Mouse (Mus musculus) embryonic facial prominence, embryonic 10.5 days (tissue): ENCODE measurements around the gene Lrrc36. TPM values are rescaled to one million over a fixed set of nuclear protein-coding genes. Genes with fewer than 3 reads are reported as not detected.
A peak's percentile ranks its signal among the peaks of the same experiment; 100 is the strongest.

Source experiments
- DNase-seq: peaks from one replicate; pipeline ENCODE4 v3.0.0-alpha.2; 2017; ENCODE audit warnings: low spot score
- H3K27ac ChIP-seq: fragments of 300-500 bp; sonication (generic); replicated peaks from 2 replicates; pipeline ENCODE4 v1.5.1; 2016; ENCODE audit warnings: mild to moderate bottlenecking
- H3K27me3 ChIP-seq: fragments of 300-500 bp; sonication (generic); replicated peaks from 2 replicates; pipeline ENCODE4 v1.6.1; 2016; ENCODE audit warnings: low read depth, mild to moderate bottlenecking; ENCODE audit not compliant: poor library complexity, severe bottlenecking
- H3K36me3 ChIP-seq: fragments of 300-500 bp; sonication (generic); replicated peaks from 2 replicates; pipeline ENCODE4 v1.6.1; 2016; ENCODE audit warnings: mild to moderate bottlenecking, moderate library complexity
- H3K4me1 ChIP-seq: fragments of 300-500 bp; sonication (generic); 2 replicates; pipeline ENCODE4 v1.6.1; 2016
- H3K4me3 ChIP-seq: fragments of 300-500 bp; sonication (generic); 2 replicates; pipeline ENCODE4 v1.5.1; 2016; ENCODE audit warnings: mild to moderate bottlenecking, moderate library complexity
- H3K9me3 ChIP-seq: fragments of 300-500 bp; sonication (generic); 2 replicates; pipeline ENCODE4 v1.6.1; 2016; ENCODE audit warnings: mild to moderate bottlenecking
- WGBS: fragments of 180-500 bp; shearing (Covaris S2); methylation state at CpG from one replicate; pipeline ENCODE4 v1.1.7; 2016; 5-methylcytosine and 5-hydroxymethylcytosine counted together
- polyA plus RNA-seq: library from polyadenylated mRNA; unstranded; fragments of >200 nt; fragmentation: Nextera tagmentation; extraction: Ambion mirVana; gene quantifications from 2 replicates; pipeline ENCODE4 v1.2.1, GENCODE M21; 2016

The Lrrc36 gene
- polyA plus RNA-seq, 1 experiment from 2014 or later: 0.29 TPM

GRCm38 (mm10) chr8:105400016-105400415, 13.4 kb upstream of the Lrrc36 start:
- H3K27ac ChIP-seq: no peak overlapping the region
- no peaks in the 10 kb centered on the region for H3K27me3 ChIP-seq
- H3K9me3 ChIP-seq: 0 out of 2 replicates have a peak, but pooled peaks cover 3% of the 10 kb centered on the region
- WGBS: 89% methylated on average over 5 of the region's 5 CpGs
- H3K4me1 ChIP-seq: no peaks in the 10 kb centered on the region
- DNase-seq: no peak
- no peaks in the 10 kb centered on the region for H3K36me3 ChIP-seq
- no peak overlapping the region for H3K4me3 ChIP-seq

GRCm38 (mm10) chr8:105403467-105403866, 9.9 kb upstream of the Lrrc36 start:
- DNase-seq: no peak
- H3K27me3 ChIP-seq: no peaks in the 10 kb centered on the region
- H3K9me3 ChIP-seq: 0 out of 2 replicates have a peak, but pooled peaks cover 3% of the 10 kb centered on the region
- no peaks in the 10 kb centered on the region for H3K4me1 ChIP-seq
- H3K36me3 ChIP-seq: no peaks in the 10 kb centered on the region
- no peak overlapping the region for H3K27ac ChIP-seq
- 92% methylated on average over 8 of the region's 8 CpGs for WGBS
- no peak overlapping the region for H3K4me3 ChIP-seq

DNA sequence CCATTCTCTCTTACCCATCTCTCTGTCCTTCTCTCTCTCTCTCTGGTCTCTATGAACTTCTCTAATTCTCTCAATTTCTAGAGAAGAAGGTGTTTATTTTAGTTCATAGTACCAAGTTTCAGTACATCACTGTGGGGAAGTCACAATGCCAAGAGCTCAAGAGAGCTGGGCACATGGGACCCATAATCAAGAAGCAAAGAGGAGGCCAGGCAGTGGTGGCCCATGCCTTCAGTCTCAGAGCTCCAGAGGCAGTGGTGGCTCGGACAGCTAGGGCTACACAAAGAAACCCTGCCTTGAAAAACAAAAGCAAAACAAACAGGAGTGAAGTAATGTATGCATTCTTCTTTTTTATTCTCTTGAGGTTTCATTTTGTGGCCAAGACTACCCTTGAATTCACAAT, 8.9 kb upstream of the Lrrc36 start:
- no peak for DNase-seq
- H3K4me1 ChIP-seq: no peaks in the 10 kb centered on the region
- H3K36me3 ChIP-seq: no peaks in the 10 kb centered on the region
- 0 out of 2 replicates have a peak, but pooled peaks cover 3% of the 10 kb centered on the region for H3K9me3 ChIP-seq
- WGBS: 76% methylated on average over 1 of the region's 1 CpGs
- H3K27me3 ChIP-seq: no peaks in the 10 kb centered on the region
- no peak overlapping the region for H3K27ac ChIP-seq
- no peak overlapping the region for H3K4me3 ChIP-seq

- Histone ChIP-seq H3K4me1 (no peaks in the 10 kb centered on the region), H3K27me3 (no peaks in the 10 kb centered on the region; the same call in 1 of the 2 replicates), H3K9me3 (no peaks in the 10 kb centered on the region), H3K4me3 (no peak overlapping the region), H3K36me3 (no peaks in the 10 kb centered on the region), H3K27ac (no peak overlapping the region)
- 83% methylated on average over 10 of the region's 10 CpGs for WGBS
- no peak for DNase-seq
Observed at GRCm38 (mm10) chr8:105406416-105406815, 7.0 kb upstream of the Lrrc36 start.

DNA sequence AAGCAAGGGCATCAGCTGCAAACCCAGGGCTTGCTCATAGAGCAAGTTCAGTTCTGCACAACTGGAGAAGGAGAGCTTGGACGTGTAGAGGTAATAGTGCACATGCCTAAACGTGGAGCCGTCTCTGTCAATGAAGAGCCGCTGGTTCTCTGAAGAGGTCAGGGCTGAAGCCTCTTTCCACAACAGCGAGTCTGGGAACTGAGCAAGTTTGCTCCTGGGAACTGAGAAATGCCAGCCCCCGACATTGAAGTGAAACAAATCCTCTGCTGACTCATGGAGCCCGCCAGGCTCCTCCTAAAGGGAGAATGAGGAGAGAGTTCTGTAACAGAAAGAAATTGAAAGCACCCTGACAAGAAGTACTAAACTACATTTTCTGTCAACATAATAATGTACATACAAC, 5.0 kb upstream of the Lrrc36 start:
- H3K4me1 ChIP-seq: peaks cover 3% of the 10 kb centered on the region
- no peak overlapping the region for H3K27ac ChIP-seq
- WGBS: 67% methylated on average over 7 of the region's 7 CpGs
- no peak for DNase-seq
- H3K27me3 ChIP-seq: peaks cover 12% of the 10 kb centered on the region
- H3K36me3 ChIP-seq: no peaks in the 10 kb centered on the region
- 0 out of 2 replicates have a peak, but pooled peaks cover under 1% of the 10 kb centered on the region for H3K9me3 ChIP-seq
- H3K4me3 ChIP-seq: no peak overlapping the region

- no peak for DNase-seq
- Histone ChIP-seq H3K27ac (no peak overlapping the region), H3K4me1 (peaks cover 11% of the 10 kb centered on the region), H3K36me3 (no peaks in the 10 kb centered on the region), H3K4me3 (no peak overlapping the region), H3K27me3 (peaks cover 29% of the 10 kb centered on the region), H3K9me3 (0 out of 2 replicates have a peak, but pooled peaks cover 3% of the 10 kb centered on the region)
- whole genome bisulfite sequencing: 96% methylated on average over 6 of the region's 6 CpGs
Observed at GRCm38 (mm10) chr8:105409947-105410346, 3.4 kb upstream of the Lrrc36 start.

DNA sequence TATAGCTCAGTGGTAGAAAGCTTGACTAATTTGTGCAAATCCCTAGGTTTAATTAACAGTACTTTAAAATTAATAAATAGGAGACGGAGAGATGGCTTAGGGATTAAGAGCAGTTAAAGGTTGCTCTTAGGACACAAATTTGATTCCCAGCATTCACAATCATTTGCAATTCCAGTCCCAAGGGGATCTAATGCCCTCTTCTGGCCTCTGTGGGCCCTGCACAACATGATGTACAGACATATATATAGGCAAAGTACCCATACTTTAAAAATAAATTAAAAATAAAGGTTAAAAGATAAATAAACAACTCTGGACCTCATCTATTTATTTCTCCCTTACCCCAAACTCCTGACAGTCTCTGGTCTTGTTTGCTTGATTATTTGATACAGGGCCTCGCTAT, 5.6 kb downstream of the Lrrc36 start:
- H3K27ac ChIP-seq: no peak overlapping the region
- DNase-seq: no peak
- no peaks in the 10 kb centered on the region for H3K36me3 ChIP-seq
- H3K4me3 ChIP-seq: no peak overlapping the region
- 74% methylated on average over 2 of the region's 2 CpGs for WGBS
- H3K27me3 ChIP-seq: peaks cover 13% of the 10 kb centered on the region
- H3K4me1 ChIP-seq: peaks cover 1% of the 10 kb centered on the region
- no peaks in the 10 kb centered on the region for H3K9me3 ChIP-seq

GRCm38 (mm10) chr8:105419800-105420199, 6.4 kb downstream of the Lrrc36 start:
- 91% methylated on average over 4 of the region's 4 CpGs for WGBS
- Histone ChIP-seq H3K27ac (no peak overlapping the region), H3K27me3 (peaks cover 5% of the 10 kb centered on the region; the same call in 1 of the 2 replicates), H3K4me3 (no peak overlapping the region), H3K4me1 (no peaks in the 10 kb centered on the region), H3K36me3 (no peaks in the 10 kb centered on the region), H3K9me3 (no peaks in the 10 kb centered on the region)
- DNase-seq: no peak

GRCm38 (mm10) chr8:105422006-105422405, 8.6 kb downstream of the Lrrc36 start:
- Histone ChIP-seq H3K27me3 (no peaks in the 10 kb centered on the region), H3K4me1 (no peaks in the 10 kb centered on the region), H3K9me3 (no peaks in the 10 kb centered on the region), H3K4me3 (no peak overlapping the region), H3K27ac (no peak overlapping the region), H3K36me3 (no peaks in the 10 kb centered on the region)
- no peak for DNase-seq
- WGBS: 66% methylated on average over 1 of the region's 1 CpGs

DNA sequence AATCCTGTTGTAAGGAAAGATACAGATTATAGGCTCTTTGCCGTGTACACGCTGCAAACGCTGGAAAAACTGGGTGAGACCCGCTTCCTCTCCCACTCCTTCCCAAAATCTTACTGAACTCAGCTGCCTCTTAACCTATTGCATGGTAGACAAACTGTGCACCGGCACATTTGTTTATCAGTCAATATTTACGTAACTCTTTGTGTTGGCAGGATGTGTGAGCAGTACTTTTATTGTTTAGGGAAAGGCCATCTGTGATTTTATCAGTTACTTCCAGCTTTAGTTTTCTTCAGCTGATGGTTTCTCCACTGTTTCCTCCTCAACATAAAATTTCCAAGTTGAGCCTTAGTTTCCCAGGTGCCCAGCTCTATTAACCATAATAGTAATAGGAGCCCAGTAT, 13.5 kb downstream of the Lrrc36 start:
- 78% methylated on average over 6 of the region's 6 CpGs for WGBS
- no peaks in the 10 kb centered on the region for H3K27me3 ChIP-seq
- H3K9me3 ChIP-seq: no peaks in the 10 kb centered on the region
- H3K4me1 ChIP-seq: peaks cover 3% of the 10 kb centered on the region; the same call in 1 of the 2 replicates
- no peak for DNase-seq
- no peak overlapping the region for H3K4me3 ChIP-seq
- H3K36me3 ChIP-seq: no peaks in the 10 kb centered on the region
- H3K27ac ChIP-seq: no peak overlapping the region

- Histone ChIP-seq H3K27ac (no peak overlapping the region), H3K9me3 (no peaks in the 10 kb centered on the region), H3K4me3 (no peak overlapping the region), H3K4me1 (peaks cover 23% of the 10 kb centered on the region), H3K36me3 (no peaks in the 10 kb centered on the region), H3K27me3 (no peaks in the 10 kb centered on the region)
- whole genome bisulfite sequencing: 55% methylated on average over 7 of the region's 7 CpGs
- no peak for DNase-seq
Observed at GRCm38 (mm10) chr8:105431743-105432515, 18.6 kb downstream of the Lrrc36 start.

- Histone ChIP-seq H3K36me3 (no peaks in the 10 kb centered on the region), H3K4me3 (no peak overlapping the region), H3K9me3 (no peaks in the 10 kb centered on the region), H3K4me1 (peaks cover 23% of the 10 kb centered on the region), H3K27ac (peak overlapping the region; percentile 41; the same call in 1 of the 2 replicates), H3K27me3 (no peaks in the 10 kb centered on the region)
- no peak for DNase-seq
- 42% methylated on average over 6 of the region's 6 CpGs for WGBS
Observed at GRCm38 (mm10) chr8:105433021-105433420, 19.6 kb downstream of the Lrrc36 start.

DNA sequence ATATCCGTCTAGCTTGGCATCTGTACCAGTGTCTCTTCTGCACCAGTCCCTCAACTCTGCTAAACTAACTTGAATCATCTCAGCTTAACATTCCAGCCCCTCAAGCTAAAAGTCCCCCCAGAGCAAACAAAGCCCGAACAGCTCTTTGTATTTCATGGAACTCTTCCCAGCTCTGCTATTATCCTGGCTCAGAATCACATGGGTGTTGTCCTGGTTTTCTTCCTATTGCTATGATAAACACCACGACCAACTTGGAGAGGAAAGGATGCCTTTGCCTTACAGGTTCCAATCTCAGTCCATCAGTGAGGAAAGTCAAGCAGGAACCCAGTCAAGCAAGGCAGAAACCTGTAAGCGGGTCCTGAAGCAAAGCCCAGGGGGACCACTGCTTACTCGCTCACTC, 20.1 kb downstream of the Lrrc36 start:
- peak overlapping the region; percentile 41; the same call in 1 of the 2 replicates for H3K27ac ChIP-seq

More for the DNA sequence above, 20.1 kb downstream of the Lrrc36 start:
- Histone ChIP-seq H3K4me3 (no peak overlapping the region), H3K9me3 (no peaks in the 10 kb centered on the region), H3K4me1 (peaks cover 23% of the 10 kb centered on the region), H3K27me3 (no peaks in the 10 kb centered on the region), H3K36me3 (no peaks in the 10 kb centered on the region)
- no peak for DNase-seq
- WGBS: 55% methylated on average over 5 of the region's 5 CpGs
